Mouse (Mus musculus) brain, embryonic 14.5 days (tissue): ENCODE measurements at regions not wholly inside any gene's neighbourhood (a gene's known extent, or its start where the extent isn't known, plus 50 kb on each side); places are given as distances from the start of the nearest gene placed in this dataset.

Source experiments
- CTCF ChIP-seq: fragments of 200-500 bp; IDR thresholded peaks from 2 replicates; pipeline ENCODE4 v1.5.1; 2012; ENCODE audit warnings: inconsistent platforms, mild to moderate bottlenecking, moderate library complexity, borderline replicate concordance; ENCODE audit not compliant: insufficient read depth, insufficient read length; ENCODE audit errors: extremely low read depth
- POLR2A ChIP-seq: fragments of 200-500 bp; IDR thresholded peaks from 2 replicates; pipeline ENCODE4 v1.6.1; 2012; ENCODE audit warnings: mild to moderate bottlenecking, inconsistent platforms, borderline replicate concordance; ENCODE audit not compliant: poor library complexity, insufficient read depth, insufficient read length, severe bottlenecking; ENCODE audit errors: extremely low read depth

- TF ChIP-seq CTCF (no peak), POLR2A (no peak)
Observed at GRCm38 (mm10) chr1:92273760-92274159, 78.3 kb upstream of the Hdac4 start.
